Mouse (Mus musculus) small intestine, adult 2 months (tissue): Measurements from ENCODE around the gene Sipa1l3. TPM values are rescaled to one million over a fixed set of nuclear protein-coding genes. Genes with fewer than 3 reads are reported as not detected.

Experiments
- H3K27ac ChIP-seq: fragments of 200-500 bp; 2 replicates; pipeline ENCODE4 v1.5.1; 2012; ENCODE audit warnings: low read depth, low read length, control low read depth, inconsistent platforms; ENCODE audit not compliant: insufficient read depth
- H3K27me3 ChIP-seq: fragments of 200-500 bp; 2 replicates; pipeline ENCODE4 v1.6.1; 2012; ENCODE audit warnings: mild to moderate bottlenecking, moderate library complexity, low read length, inconsistent platforms; ENCODE audit not compliant: control insufficient read depth, insufficient read depth
- H3K36me3 ChIP-seq: fragments of 200-500 bp; 2 replicates; pipeline ENCODE4 v1.6.1; 2012; ENCODE audit warnings: mild to moderate bottlenecking, low read length, control low read depth, inconsistent platforms; ENCODE audit not compliant: control insufficient read depth, insufficient read depth
- H3K4me1 ChIP-seq: fragments of 200-500 bp; 2 replicates; pipeline ENCODE4 v1.6.1; 2012; ENCODE audit warnings: low read length, inconsistent platforms, mixed read lengths; ENCODE audit not compliant: control insufficient read depth, insufficient read depth, insufficient read length
- H3K4me3 ChIP-seq: fragments of 200-500 bp; 2 replicates; pipeline ENCODE4 v1.5.1; 2012; ENCODE audit warnings: low read depth, mild to moderate bottlenecking, control low read depth, inconsistent platforms, low read length, moderate library complexity
- CTCF ChIP-seq: fragments of 200-500 bp; IDR thresholded peaks from 2 replicates; pipeline ENCODE4 v1.5.1; 2012; ENCODE audit warnings: low read depth, mild to moderate bottlenecking, control low read depth, inconsistent platforms, low read length, moderate library complexity, mixed read lengths; ENCODE audit not compliant: insufficient replicate concordance, insufficient read length; ENCODE audit errors: extremely low read depth
- POLR2A ChIP-seq: fragments of 200-500 bp; IDR thresholded peaks from 2 replicates; pipeline ENCODE4 v1.6.1; 2012; ENCODE audit warnings: low read depth, mild to moderate bottlenecking, control low read depth, inconsistent platforms, low read length, moderate library complexity
- WGBS: fragments of 180-500 bp; shearing (Covaris S2); methylation state at CpG from one replicate; pipeline ENCODE4 v1.1.7; 2018; 5-methylcytosine and 5-hydroxymethylcytosine counted together
- polyA plus RNA-seq: library from polyadenylated mRNA; depleted of rRNA; stranded (reverse); fragments of >200 nt; gene quantifications from 2 replicates; pipeline ENCODE4 v1.2.3, GENCODE M21; 2012; rRNA removed

Sipa1l3 gene
- polyA plus RNA-seq, 1 experiment: 192 TPM

DNA sequence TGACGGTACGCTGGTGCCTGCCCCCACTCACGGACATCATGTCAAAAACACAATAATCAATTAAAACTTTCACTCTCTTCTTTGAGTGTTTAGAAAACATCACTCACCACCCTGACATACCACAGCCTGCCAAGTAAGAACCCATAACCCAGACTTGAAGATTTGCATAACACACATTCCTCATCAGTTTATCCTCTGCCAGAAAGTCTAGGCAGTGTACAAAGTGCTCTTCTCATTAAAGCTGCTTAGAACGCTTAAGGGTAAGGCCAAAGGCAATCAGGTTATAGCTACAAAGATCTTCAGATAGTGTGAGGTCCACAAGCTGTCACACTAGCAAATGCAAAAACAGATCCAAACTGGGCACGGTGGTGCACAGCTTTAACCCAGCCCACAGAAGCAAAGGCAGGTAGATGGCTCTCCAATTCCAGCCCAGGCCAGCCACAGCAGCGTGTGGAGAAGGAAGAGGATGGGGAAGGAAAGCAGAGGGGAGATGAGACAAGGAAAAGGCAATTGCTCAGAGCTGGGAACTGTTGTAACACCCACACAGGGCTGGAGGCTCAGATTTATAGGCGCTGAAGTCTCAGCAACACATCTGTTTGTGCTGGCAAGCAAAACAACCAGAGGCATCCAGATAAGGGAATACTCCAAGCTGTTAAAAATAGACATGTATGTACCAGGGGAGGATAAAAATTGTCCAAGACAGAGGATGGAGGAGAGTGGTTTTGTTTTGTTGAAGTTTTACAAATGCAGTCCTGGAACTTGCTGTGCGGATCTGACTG, 246.6 kb downstream of the Sipa1l3 start:
- H3K27ac ChIP-seq: peak overlapping the region; percentile 27
- WGBS: 36% methylated on average over 8 of the region's 8 CpGs
- peaks cover 39% of the 10 kb centered on the region for H3K4me1 ChIP-seq
- peaks cover 23% of the 10 kb centered on the region for H3K36me3 ChIP-seq
- no peaks in the 10 kb centered on the region for H3K27me3 ChIP-seq
- H3K4me3 ChIP-seq: no peak overlapping the region
- TF ChIP-seq POLR2A (no peak), CTCF (no peak)

DNA sequence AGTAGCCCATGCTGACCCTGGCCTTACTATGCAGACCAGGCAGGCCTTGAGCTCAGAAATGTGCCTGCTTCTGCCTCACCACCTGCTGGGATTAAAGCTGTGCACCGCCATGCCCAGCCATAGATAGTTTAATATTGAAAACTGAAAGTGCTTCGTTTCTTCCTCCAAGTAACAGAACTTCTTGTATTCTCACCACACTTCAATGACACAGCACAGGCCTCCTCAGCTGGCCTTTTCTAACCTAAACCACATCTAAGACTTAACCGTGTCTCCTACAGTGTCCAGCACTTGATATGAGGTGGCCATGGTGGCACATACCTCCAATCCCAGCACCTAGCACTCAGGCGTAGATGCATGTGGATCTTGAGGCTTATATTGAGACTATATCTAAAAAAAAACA, 248.0 kb downstream of the Sipa1l3 start:
- WGBS: 42% methylated on average over 4 of the region's 4 CpGs
- no peak overlapping the region for H3K4me3 ChIP-seq
- peaks cover 20% of the 10 kb centered on the region for H3K36me3 ChIP-seq
- TF ChIP-seq CTCF (no peak), POLR2A (no peak)
- H3K27me3 ChIP-seq: no peaks in the 10 kb centered on the region
- no peak overlapping the region for H3K27ac ChIP-seq
- H3K4me1 ChIP-seq: peaks cover 43% of the 10 kb centered on the region

Other genes starting within 250 kb of the Sipa1l3 start
- 663 and 1,754 TPM in 2 replicates for gene Spint2, start 236.7 kb downstream of the Sipa1l3 start, polyA plus RNA-seq
- 34.1 and 57.4 TPM in 2 replicates for gene Ppp1r14a, start 229.3 kb downstream of the Sipa1l3 start, polyA plus RNA-seq
- gene Dpf1, start 214.7 kb downstream of the Sipa1l3 start, polyA plus RNA-seq: 0.47 and 0.53 TPM in 2 replicates
- not detected in 2 replicates for gene Catsperg2, start 208.4 kb upstream of the Sipa1l3 start, polyA plus RNA-seq
- gene Zfp84, start 249.9 kb upstream of the Sipa1l3 start, polyA plus RNA-seq: 1.0 and 1.8 TPM in 2 replicates